Comparison of ENCODE assay signal across 8 mouse cellular contexts in the genomic region with DNA sequence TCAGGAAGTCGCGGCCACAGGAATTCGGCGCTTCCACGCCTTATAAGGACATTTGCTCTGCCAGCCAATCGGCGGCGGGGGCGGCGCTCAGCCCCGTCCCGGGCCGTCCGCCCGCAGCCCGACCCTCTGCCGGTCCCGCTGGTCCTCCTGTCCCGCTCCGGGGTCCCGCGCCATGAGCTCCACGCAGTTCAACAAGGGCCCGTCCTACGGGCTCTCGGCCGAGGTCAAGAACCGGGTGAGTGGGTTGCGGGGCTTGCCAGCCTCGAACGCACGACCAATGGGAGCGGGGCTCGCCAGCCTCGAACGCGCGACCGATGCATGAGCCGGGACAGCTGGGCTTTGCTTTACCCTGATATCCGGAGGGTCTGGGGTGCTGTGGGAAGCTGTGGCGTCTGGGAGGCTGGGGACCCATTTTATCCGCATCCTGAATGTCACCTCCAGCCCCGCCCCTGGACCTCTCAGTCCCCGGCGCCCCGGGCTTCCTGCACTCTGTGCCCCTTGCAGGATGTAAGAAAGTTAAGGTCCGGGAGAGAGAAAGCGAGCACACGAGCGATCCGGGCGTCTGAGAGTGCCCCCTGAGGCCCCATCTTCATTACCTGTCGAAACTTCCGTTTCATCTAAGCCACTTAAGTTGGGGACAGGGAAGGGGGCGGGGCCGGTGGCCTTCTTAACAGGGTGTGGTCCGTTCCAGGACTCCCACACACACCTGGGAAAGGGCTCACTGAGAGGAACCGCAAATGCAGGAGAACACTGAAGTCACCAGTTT. TPM values are rescaled to one million over a fixed set of nuclear protein-coding genes. Genes with fewer than 3 reads are reported as not detected.
DNase-seq lines count a peak whose midpoint lies in the region; ATAC-seq and TF ChIP-seq lines count a peak whose summit lies in the region.

Gene Cnn2, plus strand, starts transcription at position 79 of the 766 bp plus-strand sequence.

- no peak within 1 kb of the TSS; the same call in 1 of the 2 replicates for H3K27ac ChIP-seq in cortical plate, adult 2 months (ENCODE audit: insufficient read depth, low read length)
- H3K27ac ChIP-seq in lung, embryonic 14.5 days (ENCODE audit: low read depth), result peak within 1 kb of the TSS; percentile 99
- peak within 1 kb of the TSS; percentile 64 for H3K27ac ChIP-seq in neural tube, embryonic 15.5 days (replicated peaks)

- peak within 1 kb of the TSS; percentile 81 for H3K9ac ChIP-seq in lung, embryonic 14.5 days
- H3K9ac ChIP-seq in neural tube, embryonic 15.5 days (replicated peaks), result peak within 1 kb of the TSS; percentile 46

- TF ChIP-seq POLR2A in cortical plate, adult 2 months (IDR thresholded peaks at IDR 0.05; ENCODE audit: extremely low read depth, insufficient read depth, low read length), result no peak

- peak within 1 kb of the TSS; percentile 73 for H3K4me3 ChIP-seq in G1E (ENCODE audit: low read depth, low read length)
- peak within 1 kb of the TSS; percentile 13; the same call in 1 of the 2 replicates for H3K4me3 ChIP-seq in cortical plate, adult 2 months (ENCODE audit: insufficient read depth, low read length)
- H3K4me3 ChIP-seq in lung, embryonic 14.5 days (ENCODE audit: low read depth, low read length), result peak within 1 kb of the TSS; percentile 85
- peak within 1 kb of the TSS; percentile 45 for H3K4me3 ChIP-seq in neural tube, embryonic 15.5 days (replicated peaks)

- TF ChIP-seq CTCF in G1E (IDR thresholded peaks at IDR 0.05; ENCODE audit: low read depth, low read length), result no peak
- TF ChIP-seq CTCF in cortical plate, adult 2 months (IDR thresholded peaks at IDR 0.05; ENCODE audit: extremely low read depth, insufficient read depth, low read length), result no peak
- TF ChIP-seq CTCF in lung, embryonic 14.5 days (IDR thresholded peaks at IDR 0.05; ENCODE audit: low read depth), result no peak

- 0% methylated on average over 59 of the region's 59 CpGs for WGBS in lung, embryonic 14.5 days
- WGBS in neural tube, embryonic 15.5 days, result 1% methylated on average over 59 of the region's 59 CpGs

- peak; percentile 48 for DNase-seq in G1E (ENCODE audit: low spot score)
- peak; percentile 81 to 84 for DNase-seq in heart, adult 18-20 months
- DNase-seq in kidney, adult 11 months, result peak; percentile 63
- DNase-seq in lung, embryonic 14.5 days, result peak; percentile 90
- DNase-seq in yolk sac, embryonic 10.5 days (ENCODE audit: low spot score), result peak; percentile 70
- no peak for DNase-seq in layer of hippocampus, postnatal 36 days

- H3K4me1 ChIP-seq in G1E (ENCODE audit: insufficient read depth, low read depth, low read length), result peaks cover 64% of the 10 kb centered on the region
- peaks cover 3% of the 10 kb centered on the region; the same call in 1 of the 2 replicates for H3K4me1 ChIP-seq in cortical plate, adult 2 months (ENCODE audit: control insufficient read depth, insufficient read depth, low read length)
- peaks cover 25% of the 10 kb centered on the region for H3K4me1 ChIP-seq in lung, embryonic 14.5 days (ENCODE audit: insufficient read depth)
- peaks cover 33% of the 10 kb centered on the region for H3K4me1 ChIP-seq in neural tube, embryonic 15.5 days

- ATAC-seq in G1E (ENCODE audit: extremely low read depth, insufficient number of reproducible peaks, low FRiP score, poor library complexity, severe bottlenecking), result no peak
- ATAC-seq in lung, embryonic 14.5 days (ENCODE audit: insufficient read depth), result peak; percentile 16
- no peak for ATAC-seq in neural tube, embryonic 15.5 days (ENCODE audit: low FRiP score)

- peaks cover 12% of the 10 kb centered on the region for H3K9me3 ChIP-seq in G1E (replicated peaks)
- peaks cover 5% of the 10 kb centered on the region; the same call in 1 of the 2 replicates for H3K9me3 ChIP-seq in lung, embryonic 14.5 days (ENCODE audit: low read depth, low read length)
- H3K9me3 ChIP-seq in neural tube, embryonic 15.5 days (replicated peaks), result no peaks in the 10 kb centered on the region

- H3K27me3 ChIP-seq in G1E (ENCODE audit: insufficient read depth, low read length), result peaks cover 11% of the 10 kb centered on the region; the same call in 1 of the 2 replicates
- no peaks in the 10 kb centered on the region for H3K27me3 ChIP-seq in lung, embryonic 14.5 days (ENCODE audit: insufficient read depth, low read length)
- H3K27me3 ChIP-seq in neural tube, embryonic 15.5 days (replicated peaks), result peaks cover 38% of the 10 kb centered on the region

- peak within 1 kb of the TSS; percentile 76 for H3K4me2 ChIP-seq in lung, embryonic 14.5 days
- H3K4me2 ChIP-seq in neural tube, embryonic 15.5 days, result peak within 1 kb of the TSS; percentile 62

- peaks cover 19% of the 10 kb centered on the region for H3K36me3 ChIP-seq in G1E (replicated peaks)
- H3K36me3 ChIP-seq in lung, embryonic 14.5 days (ENCODE audit: insufficient read depth), result peaks cover 31% of the 10 kb centered on the region
- H3K36me3 ChIP-seq in neural tube, embryonic 15.5 days, result 0 out of 2 replicates have a peak, but pooled peaks cover 2% of the 10 kb centered on the region

RNA-seq across cellular contexts. Expression of gene Cnn2, which starts in this region (rescaled TPM):
- total RNA-seq in G1E (2014; fragmentation: Nextera tagmentation) (4.6 and 8.4 TPM in 2 replicates), G1E (2017) (7.4 and 10.5 TPM in 2 replicates)
- 20.8 and 27.2 TPM in 2 replicates for polyA plus RNA-seq in G1E (2012)
- polyA plus RNA-seq in cortical plate, adult 2 months (2012; rRNA removed), result 8.0 and 9.0 TPM in 2 replicates
- 10 to 100 TPM; 28.3 to 32.6 TPM for total RNA-seq in heart, adult 18-20 months (2021)
- 354 and 364 TPM in 2 replicates for polyA plus RNA-seq in lung, embryonic 14.5 days (2014; fragmentation: Nextera tagmentation; extraction: Ambion mirVana)
- polyA plus RNA-seq in neural tube, embryonic 15.5 days (2015; fragmentation: Nextera tagmentation; extraction: Ambion mirVana), result 31.6 and 76.4 TPM in 2 replicates
- 1 to 10 TPM; 5.5 to 6.6 TPM for total RNA-seq in layer of hippocampus, postnatal 36 days (2021)

Comparison
In these comparisons a context has a peak if more than half of its experiments do, and no peak if none do; other contexts are left out.
1. DNase-seq: peak in G1E (single experiment), heart, adult 18-20 months (2 of 2), kidney, adult 11 months (single experiment), lung, embryonic 14.5 days (single experiment) and yolk sac, embryonic 10.5 days (single experiment); none in layer of hippocampus, postnatal 36 days (0 of 2).
2. H3K4me3 ChIP-seq: peak in every context shown above with its lines; median percentile 85 in lung, embryonic 14.5 days; 73 in G1E; 45 in neural tube, embryonic 15.5 days; 13 in cortical plate, adult 2 months.